Mouse (Mus musculus) small intestine, adult 2 months (tissue): ENCODE measurements around the gene Ttpal. TPM values are rescaled to one million over a fixed set of nuclear protein-coding genes. Genes with fewer than 3 reads are reported as not detected.

ENCODE experiments used
- H3K27ac ChIP-seq: fragments of 200-500 bp; 2 replicates; pipeline ENCODE4 v1.5.1; 2012; ENCODE audit warnings: low read depth, low read length, control low read depth, inconsistent platforms; ENCODE audit not compliant: insufficient read depth
- H3K27me3 ChIP-seq: fragments of 200-500 bp; 2 replicates; pipeline ENCODE4 v1.6.1; 2012; ENCODE audit warnings: mild to moderate bottlenecking, moderate library complexity, low read length, inconsistent platforms; ENCODE audit not compliant: control insufficient read depth, insufficient read depth
- H3K36me3 ChIP-seq: fragments of 200-500 bp; 2 replicates; pipeline ENCODE4 v1.6.1; 2012; ENCODE audit warnings: mild to moderate bottlenecking, low read length, control low read depth, inconsistent platforms; ENCODE audit not compliant: control insufficient read depth, insufficient read depth
- H3K4me1 ChIP-seq: fragments of 200-500 bp; 2 replicates; pipeline ENCODE4 v1.6.1; 2012; ENCODE audit warnings: low read length, inconsistent platforms, mixed read lengths; ENCODE audit not compliant: control insufficient read depth, insufficient read depth, insufficient read length
- H3K4me3 ChIP-seq: fragments of 200-500 bp; 2 replicates; pipeline ENCODE4 v1.5.1; 2012; ENCODE audit warnings: low read depth, mild to moderate bottlenecking, control low read depth, inconsistent platforms, low read length, moderate library complexity
- CTCF ChIP-seq: fragments of 200-500 bp; IDR thresholded peaks from 2 replicates; pipeline ENCODE4 v1.5.1; 2012; ENCODE audit warnings: low read depth, mild to moderate bottlenecking, control low read depth, inconsistent platforms, low read length, moderate library complexity, mixed read lengths; ENCODE audit not compliant: insufficient replicate concordance, insufficient read length; ENCODE audit errors: extremely low read depth
- POLR2A ChIP-seq: fragments of 200-500 bp; IDR thresholded peaks from 2 replicates; pipeline ENCODE4 v1.6.1; 2012; ENCODE audit warnings: low read depth, mild to moderate bottlenecking, control low read depth, inconsistent platforms, low read length, moderate library complexity
- WGBS: fragments of 180-500 bp; shearing (Covaris S2); methylation state at CpG from one replicate; pipeline ENCODE4 v1.1.7; 2018; 5-methylcytosine and 5-hydroxymethylcytosine counted together
- polyA plus RNA-seq: library from polyadenylated mRNA; depleted of rRNA; stranded (reverse); fragments of >200 nt; gene quantifications from 2 replicates; pipeline ENCODE4 v1.2.3, GENCODE M21; 2012; rRNA removed

The Ttpal gene
- polyA plus RNA-seq, 1 experiment = 16.0 TPM

DNA sequence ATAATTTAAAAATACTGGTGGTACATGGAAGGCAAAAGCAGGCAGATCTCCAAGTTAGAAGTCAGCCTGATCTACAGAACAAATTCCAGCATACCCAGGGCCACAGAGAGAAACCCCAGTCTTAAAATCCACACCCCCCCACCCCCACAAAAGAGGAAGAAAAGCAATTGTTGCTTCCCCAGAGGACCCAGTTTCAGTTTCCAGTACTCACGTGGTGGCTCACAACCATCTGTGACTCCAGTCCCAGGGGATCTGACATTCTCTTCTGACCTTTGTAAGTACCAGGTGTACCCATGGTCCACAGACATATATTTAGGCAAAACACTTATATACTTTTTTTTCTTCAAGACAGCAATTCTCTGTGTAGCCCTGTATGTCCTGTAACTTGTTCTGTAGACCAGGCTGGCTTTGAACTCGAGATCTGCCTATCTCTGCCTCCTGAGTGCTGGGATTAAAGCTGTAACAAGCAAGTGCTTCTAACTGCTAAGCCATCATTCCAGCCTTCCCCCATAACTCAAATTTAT, 60.6 kb downstream of the Ttpal start:
- Histone ChIP-seq H3K27me3 (no peaks in the 10 kb centered on the region), H3K27ac (peak overlapping the region; percentile 44; the same call in 1 of the 2 replicates), H3K36me3 (0 out of 2 replicates have a peak, but pooled peaks cover 1% of the 10 kb centered on the region), H3K4me3 (no peak overlapping the region), H3K4me1 (peaks cover 36% of the 10 kb centered on the region)
- WGBS = 41% methylated on average over 2 of the region's 2 CpGs
- TF ChIP-seq POLR2A (no peak), CTCF (no peak)

DNA sequence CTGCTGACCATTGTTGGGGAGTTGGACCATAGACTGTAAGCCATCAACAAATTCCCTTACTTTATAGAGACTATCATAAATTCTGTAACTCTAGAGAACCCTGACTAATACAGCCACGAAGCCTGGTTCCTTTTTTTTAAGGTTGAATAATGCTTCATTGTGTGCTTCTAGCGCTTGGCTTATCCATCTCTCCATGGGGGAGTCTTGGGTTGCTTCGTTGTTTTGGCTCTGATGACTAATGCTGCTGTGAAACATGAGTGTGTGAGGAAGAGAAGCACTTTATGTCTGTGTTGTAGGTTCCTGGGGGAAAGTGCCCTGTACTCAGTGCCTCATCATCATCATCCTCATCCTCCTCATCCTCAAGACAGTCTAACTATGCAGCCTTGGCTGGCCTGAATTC, 61.8 kb downstream of the Ttpal start:
- Histone ChIP-seq H3K4me3 (no peak overlapping the region), H3K27ac (no peak overlapping the region; the same call in 1 of the 2 replicates), H3K36me3 (0 out of 2 replicates have a peak, but pooled peaks cover 1% of the 10 kb centered on the region), H3K4me1 (peaks cover 36% of the 10 kb centered on the region), H3K27me3 (no peaks in the 10 kb centered on the region)
- TF ChIP-seq POLR2A (no peak), CTCF (no peak)
- 41% methylated on average over 3 of the region's 3 CpGs for WGBS

- Histone ChIP-seq H3K4me3 (no peak overlapping the region), H3K36me3 (peaks cover 1% of the 10 kb centered on the region; the same call in 1 of the 2 replicates), H3K27ac (no peak overlapping the region), H3K4me1 (peaks cover 12% of the 10 kb centered on the region), H3K27me3 (no peaks in the 10 kb centered on the region)
- 100% methylated on average over 1 of the region's 1 CpGs for WGBS
- no peak for TF ChIP-seq POLR2A
- no peak for TF ChIP-seq CTCF
These were observed 64.9 kb downstream of the Ttpal start for GRCm38 (mm10) chr2:163667045-163667444.

Other genes with a start within 250 kb of the Ttpal start
- gene Jph2, start 204.3 kb upstream of the Ttpal start, polyA plus RNA-seq = 20.6 and 28.7 TPM in 2 replicates
- gene Oser1, start 177.6 kb upstream of the Ttpal start, polyA plus RNA-seq = 5.0 and 12.2 TPM in 2 replicates
- 0.85 and 1.6 TPM in 2 replicates for gene Gdap1l1, start 163.8 kb upstream of the Ttpal start, polyA plus RNA-seq
- 4.4 and 7.0 TPM in 2 replicates for gene Fitm2, start 129.7 kb upstream of the Ttpal start, polyA plus RNA-seq
- gene R3hdml, start 110.0 kb upstream of the Ttpal start, polyA plus RNA-seq = 0.11 and 2.7 TPM in 2 replicates
- 179 and 397 TPM in 2 replicates for gene Hnf4a, start 95.5 kb upstream of the Ttpal start, polyA plus RNA-seq
- gene Serinc3, start 42.8 kb downstream of the Ttpal start, polyA plus RNA-seq = 121 and 262 TPM in 2 replicates
- gene Pkig, start 56.1 kb downstream of the Ttpal start, polyA plus RNA-seq = 82.0 and 143 TPM in 2 replicates
- gene Ada, start 147.9 kb downstream of the Ttpal start, polyA plus RNA-seq = 414 and 869 TPM in 2 replicates
- 0.93 TPM in 1 of 2 replicates, not detected in the other for gene Ccn5, start 218.5 kb downstream of the Ttpal start, polyA plus RNA-seq